Mouse (Mus musculus): ENCODE results near the gene Foxp4. TPM values are rescaled to one million over a fixed set of nuclear protein-coding genes. Genes with fewer than 3 reads are reported as not detected.

Foxp4 gene
- 52.4 and 55.4 TPM in 2 replicates for polyA plus RNA-seq (2012; rRNA removed)

GRCm38 (mm10) chr17:47924383-47925339 lies at the start of gene Foxp4:
Foxp4 (minus strand) TSS chr17:47924645.
- no peak within 1 kb of the TSS for H3K27ac ChIP-seq (ENCODE audit: insufficient read depth, low read length)
- TF ChIP-seq POLR2A (IDR thresholded peaks at IDR 0.05; ENCODE audit: borderline replicate concordance, insufficient read depth, low read length) (no peak), CTCF (IDR thresholded peaks at IDR 0.05; ENCODE audit: borderline replicate concordance, insufficient read depth, low read depth, low read length) (no peak)
- peak within 1 kb of the TSS; percentile 75 for H3K4me3 ChIP-seq (replicated peaks; ENCODE audit: insufficient read depth, low read depth, low read length)

GRCm38 (mm10) chr17:47973563-47974472 lies 49.4 kb upstream of the Foxp4 start:
- Histone ChIP-seq H3K4me3 (replicated peaks; ENCODE audit: insufficient read depth, low read depth, low read length) (peak overlapping the region; percentile 6), H3K27me3 (ENCODE audit: control insufficient read depth, insufficient read depth, low read length) (0 out of 2 replicates have a peak, but pooled peaks cover 2% of the 10 kb centered on the region), H3K4me1 (ENCODE audit: control insufficient read depth, insufficient read depth, low read length) (peaks cover 6% of the 10 kb centered on the region; the same call in 1 of the 2 replicates), H3K27ac (ENCODE audit: insufficient read depth, low read length) (no peak overlapping the region)
- 5% methylated on average over 61 of the region's 61 CpGs for WGBS
- TF ChIP-seq POLR2A (IDR thresholded peaks at IDR 0.05; ENCODE audit: borderline replicate concordance, insufficient read depth, low read length) = no peak
- no peak for TF ChIP-seq CTCF (IDR thresholded peaks at IDR 0.05; ENCODE audit: borderline replicate concordance, insufficient read depth, low read depth, low read length)
- DNase-seq = peak; percentile 11 to 31

More at GRCm38 (mm10) chr17:47924383-47925339, at the start of gene Foxp4:
- WGBS = under 1% methylated on average over 91 of the region's 91 CpGs
- Histone ChIP-seq H3K4me1 (ENCODE audit: control insufficient read depth, insufficient read depth, low read length) (peaks cover 7% of the 10 kb centered on the region; the same call in 1 of the 2 replicates), H3K27me3 (ENCODE audit: control insufficient read depth, insufficient read depth, low read length) (peaks cover 8% of the 10 kb centered on the region; the same call in 1 of the 2 replicates)
- DNase-seq = peak; percentile 73 to 74

GRCm38 (mm10) chr17:47965885-47966505 lies 41.5 kb upstream of the Foxp4 start:
- no peaks in the 10 kb centered on the region for H3K4me1 ChIP-seq (ENCODE audit: control insufficient read depth, insufficient read depth, low read length)
- 55% methylated on average over 10 of the region's 12 CpGs for whole genome bisulfite sequencing
- no peak for DNase-seq
- TF ChIP-seq CTCF (IDR thresholded peaks at IDR 0.05; ENCODE audit: borderline replicate concordance, insufficient read depth, low read depth, low read length) (no peak), POLR2A (IDR thresholded peaks at IDR 0.05; ENCODE audit: borderline replicate concordance, insufficient read depth, low read length) (no peak)
- H3K4me3 ChIP-seq (replicated peaks; ENCODE audit: insufficient read depth, low read depth, low read length) = no peak overlapping the region
- no peak overlapping the region for H3K27ac ChIP-seq (ENCODE audit: insufficient read depth, low read length)
- H3K27me3 ChIP-seq (ENCODE audit: control insufficient read depth, insufficient read depth, low read length) = no peaks in the 10 kb centered on the region

GRCm38 (mm10) chr17:47958046-47958790 lies 33.8 kb upstream of the Foxp4 start:
- H3K27ac ChIP-seq (ENCODE audit: insufficient read depth, low read length) = no peak overlapping the region
- DNase-seq = no peak
- 63% methylated on average over 10 of the region's 10 CpGs for WGBS
- H3K4me1 ChIP-seq (ENCODE audit: control insufficient read depth, insufficient read depth, low read length) = no peaks in the 10 kb centered on the region
- no peak overlapping the region for H3K4me3 ChIP-seq (replicated peaks; ENCODE audit: insufficient read depth, low read depth, low read length)
- no peaks in the 10 kb centered on the region for H3K27me3 ChIP-seq (ENCODE audit: control insufficient read depth, insufficient read depth, low read length)
- TF ChIP-seq POLR2A (IDR thresholded peaks at IDR 0.05; ENCODE audit: borderline replicate concordance, insufficient read depth, low read length) (no peak), CTCF (IDR thresholded peaks at IDR 0.05; ENCODE audit: borderline replicate concordance, insufficient read depth, low read depth, low read length) (no peak)

GRCm38 (mm10) chr17:47956486-47956885 lies 32.0 kb upstream of the Foxp4 start:
- WGBS = 99% methylated on average over 8 of the region's 8 CpGs
- H3K27ac ChIP-seq (ENCODE audit: insufficient read depth, low read length) = no peak overlapping the region
- no peak for TF ChIP-seq CTCF (IDR thresholded peaks at IDR 0.05; ENCODE audit: borderline replicate concordance, insufficient read depth, low read depth, low read length)
- no peak for TF ChIP-seq POLR2A (IDR thresholded peaks at IDR 0.05; ENCODE audit: borderline replicate concordance, insufficient read depth, low read length)
- no peak overlapping the region for H3K4me3 ChIP-seq (replicated peaks; ENCODE audit: insufficient read depth, low read depth, low read length)
- no peak for DNase-seq
- no peaks in the 10 kb centered on the region for H3K4me1 ChIP-seq (ENCODE audit: control insufficient read depth, insufficient read depth, low read length)
- no peaks in the 10 kb centered on the region; the same call in 1 of the 2 replicates for H3K27me3 ChIP-seq (ENCODE audit: control insufficient read depth, insufficient read depth, low read length)

GRCm38 (mm10) chr17:47955054-47955741 lies 30.8 kb upstream of the Foxp4 start:
- Histone ChIP-seq H3K4me3 (replicated peaks; ENCODE audit: insufficient read depth, low read depth, low read length) (no peak overlapping the region), H3K27me3 (ENCODE audit: control insufficient read depth, insufficient read depth, low read length) (no peaks in the 10 kb centered on the region; the same call in 1 of the 2 replicates), H3K4me1 (ENCODE audit: control insufficient read depth, insufficient read depth, low read length) (no peaks in the 10 kb centered on the region), H3K27ac (ENCODE audit: insufficient read depth, low read length) (no peak overlapping the region)
- 72% methylated on average over 12 of the region's 12 CpGs for WGBS
- TF ChIP-seq CTCF (IDR thresholded peaks at IDR 0.05; ENCODE audit: borderline replicate concordance, insufficient read depth, low read depth, low read length) (no peak), POLR2A (IDR thresholded peaks at IDR 0.05; ENCODE audit: borderline replicate concordance, insufficient read depth, low read length) (no peak)
- DNase-seq = no peak
